Mouse (Mus musculus): ENCODE measurements at regions not wholly inside any gene's neighbourhood (a gene's known extent, or its start where the extent isn't known, plus 50 kb on each side); places are given as distances from the start of the nearest gene placed in this dataset.
"Not testable (repeated sequence)": the region's sequence is repeated elsewhere in the genome, so short reads cannot be mapped to it uniquely, and the experiment has no call there.

- H3K4me3 ChIP-seq (ENCODE audit: low read depth, low read length): no peak overlapping the region
- H3K4me1 ChIP-seq (ENCODE audit: insufficient read depth): no peaks in the 10 kb centered on the region
- H3K27ac ChIP-seq (ENCODE audit: low read depth): no peak overlapping the region
- ATAC-seq (no peak), DNase-seq (no peak)
- no peak overlapping the region for H3K9ac ChIP-seq (replicated peaks)
- 29% methylated on average over 8 of the region's 8 CpGs for WGBS (ENCODE audit: insufficient replicate concordance)
- no peaks in the 10 kb centered on the region for H3K36me3 ChIP-seq (replicated peaks; ENCODE audit: insufficient read depth, low read length)
- TF ChIP-seq CTCF (IDR thresholded peaks at IDR 0.05; ENCODE audit: low read depth) (no peak), EP300 (IDR thresholded peaks at IDR 0.05; ENCODE audit: low read depth) (no peak)
- H3K4me2 ChIP-seq (ENCODE audit: low read depth, low read length): no peak overlapping the region
- H3K9me3 ChIP-seq (ENCODE audit: low read length): no peaks in the 10 kb centered on the region
- peaks cover 2% of the 10 kb centered on the region; the same call in 1 of the 2 replicates for H3K27me3 ChIP-seq (ENCODE audit: insufficient read depth, low read length)
Observed at GRCm38 (mm10) chr6:84315175-84315912, 278.4 kb downstream of the Cyp26b1 start.

- TF ChIP-seq EP300 (IDR thresholded peaks at IDR 0.05; ENCODE audit: low read depth) (no peak), CTCF (IDR thresholded peaks at IDR 0.05; ENCODE audit: low read depth) (no peak)
Observed at GRCm38 (mm10) chr6:84313797-84314196, 279.9 kb downstream of the Cyp26b1 start.

GRCm38 (mm10) chr6:84310635-84311241 lies 283.0 kb downstream of the Cyp26b1 start:
- Histone ChIP-seq H3K9ac (replicated peaks) (no peak overlapping the region), H3K9me3 (ENCODE audit: low read length) (no peaks in the 10 kb centered on the region), H3K27ac (ENCODE audit: low read depth) (no peak overlapping the region), H3K4me2 (ENCODE audit: low read depth, low read length) (no peak overlapping the region), H3K36me3 (replicated peaks; ENCODE audit: insufficient read depth, low read length) (no peaks in the 10 kb centered on the region), H3K27me3 (ENCODE audit: insufficient read depth, low read length) (0 out of 2 replicates have a peak, but pooled peaks cover 2% of the 10 kb centered on the region), H3K4me1 (ENCODE audit: insufficient read depth) (no peaks in the 10 kb centered on the region), H3K4me3 (ENCODE audit: low read depth, low read length) (no peak overlapping the region)
- TF ChIP-seq CTCF (IDR thresholded peaks at IDR 0.05; ENCODE audit: low read depth): no peak
- TF ChIP-seq EP300 (IDR thresholded peaks at IDR 0.05; ENCODE audit: low read depth): no peak
- ATAC-seq (no peak), DNase-seq (no peak)
- WGBS (ENCODE audit: insufficient replicate concordance): 43% methylated on average over 9 of the region's 9 CpGs

More at GRCm38 (mm10) chr6:84313797-84314196, 279.9 kb downstream of the Cyp26b1 start:
- Histone ChIP-seq H3K4me3 (ENCODE audit: low read depth, low read length) (no peak overlapping the region), H3K9me3 (ENCODE audit: low read length) (no peaks in the 10 kb centered on the region), H3K4me1 (ENCODE audit: insufficient read depth) (no peaks in the 10 kb centered on the region), H3K27me3 (ENCODE audit: insufficient read depth, low read length) (0 out of 2 replicates have a peak, but pooled peaks cover 2% of the 10 kb centered on the region), H3K36me3 (replicated peaks; ENCODE audit: insufficient read depth, low read length) (no peaks in the 10 kb centered on the region), H3K9ac (replicated peaks) (no peak overlapping the region), H3K4me2 (ENCODE audit: low read depth, low read length) (no peak overlapping the region), H3K27ac (ENCODE audit: low read depth) (no peak overlapping the region)
- DNase-seq (no peak), ATAC-seq (no peak)
- 14% methylated on average over 4 of the region's 4 CpGs for WGBS (ENCODE audit: insufficient replicate concordance)

GRCm38 (mm10) chr6:84307556-84307955 lies 286.2 kb downstream of the Cyp26b1 start:
- H3K9ac ChIP-seq (replicated peaks): no peak overlapping the region
- H3K4me2 ChIP-seq (ENCODE audit: low read depth, low read length): no peak overlapping the region
- H3K4me3 ChIP-seq (ENCODE audit: low read depth, low read length): no peak overlapping the region
- no peaks in the 10 kb centered on the region for H3K36me3 ChIP-seq (replicated peaks; ENCODE audit: insufficient read depth, low read length)
- ATAC-seq (no peak), DNase-seq (no peak)
- H3K27me3 ChIP-seq (ENCODE audit: insufficient read depth, low read length): 0 out of 2 replicates have a peak, but pooled peaks cover 2% of the 10 kb centered on the region
- no peak overlapping the region for H3K27ac ChIP-seq (ENCODE audit: low read depth)
- H3K9me3 ChIP-seq (ENCODE audit: low read length): no peaks in the 10 kb centered on the region
- whole genome bisulfite sequencing (ENCODE audit: insufficient replicate concordance): 68% methylated on average over 3 of the region's 3 CpGs
- H3K4me1 ChIP-seq (ENCODE audit: insufficient read depth): no peaks in the 10 kb centered on the region
- TF ChIP-seq CTCF (IDR thresholded peaks at IDR 0.05; ENCODE audit: low read depth) (no peak), EP300 (IDR thresholded peaks at IDR 0.05; ENCODE audit: low read depth) (no peak)

- H3K4me3 ChIP-seq (ENCODE audit: low read depth, low read length): no peak overlapping the region
- H3K27me3 ChIP-seq (ENCODE audit: insufficient read depth, low read length): no peaks in the 10 kb centered on the region
- no peak overlapping the region for H3K4me2 ChIP-seq (ENCODE audit: low read depth, low read length)
- H3K27ac ChIP-seq (ENCODE audit: low read depth): no peak overlapping the region
- ATAC-seq (no peak), DNase-seq (no peak)
- WGBS (ENCODE audit: insufficient replicate concordance): 80% methylated on average over 13 of the region's 13 CpGs
- H3K36me3 ChIP-seq (replicated peaks; ENCODE audit: insufficient read depth, low read length): no peaks in the 10 kb centered on the region
- no peak overlapping the region for H3K9ac ChIP-seq (replicated peaks)
- no peaks in the 10 kb centered on the region for H3K4me1 ChIP-seq (ENCODE audit: insufficient read depth)
- TF ChIP-seq EP300 (IDR thresholded peaks at IDR 0.05; ENCODE audit: low read depth): no peak
- no peak for TF ChIP-seq CTCF (IDR thresholded peaks at IDR 0.05; ENCODE audit: low read depth)
- H3K9me3 ChIP-seq (ENCODE audit: low read length): no peaks in the 10 kb centered on the region
Observed at GRCm38 (mm10) chr6:84306585-84306984, 287.1 kb downstream of the Cyp26b1 start.

- Histone ChIP-seq H3K27me3 (ENCODE audit: insufficient read depth, low read length) (no peaks in the 10 kb centered on the region), H3K27ac (ENCODE audit: low read depth) (no peak overlapping the region), H3K4me3 (ENCODE audit: low read depth, low read length) (no peak overlapping the region), H3K4me2 (ENCODE audit: low read depth, low read length) (no peak overlapping the region), H3K4me1 (ENCODE audit: insufficient read depth) (no peaks in the 10 kb centered on the region), H3K9me3 (ENCODE audit: low read length) (no peaks in the 10 kb centered on the region), H3K9ac (replicated peaks) (no peak overlapping the region), H3K36me3 (replicated peaks; ENCODE audit: insufficient read depth, low read length) (no peaks in the 10 kb centered on the region)
- DNase-seq (no peak), ATAC-seq (no peak)
- no peak for TF ChIP-seq EP300 (IDR thresholded peaks at IDR 0.05; ENCODE audit: low read depth)
- no peak for TF ChIP-seq CTCF (IDR thresholded peaks at IDR 0.05; ENCODE audit: low read depth)
- WGBS (ENCODE audit: insufficient replicate concordance): 64% methylated on average over 3 of the region's 3 CpGs
Observed at GRCm38 (mm10) chr6:84305093-84305492, 288.6 kb downstream of the Cyp26b1 start.

GRCm38 (mm10) chr6:84302916-84303315 lies 290.8 kb downstream of the Cyp26b1 start:
- not testable (repeated sequence) for DNase-seq; H3K4me2 ChIP-seq (ENCODE audit: low read depth, low read length); H3K27ac ChIP-seq (ENCODE audit: low read depth); H3K4me1 ChIP-seq (ENCODE audit: insufficient read depth); H3K27me3 ChIP-seq (ENCODE audit: insufficient read depth, low read length); H3K9me3 ChIP-seq (ENCODE audit: low read length); H3K9ac ChIP-seq (replicated peaks); H3K4me3 ChIP-seq (ENCODE audit: low read depth, low read length); H3K36me3 ChIP-seq (replicated peaks; ENCODE audit: insufficient read depth, low read length); ATAC-seq
- WGBS (ENCODE audit: insufficient replicate concordance): 74% methylated on average over 3 of the region's 3 CpGs
